In genomic region chr11:120520498-120520897, GRCm38 (mm10) we compare ENCODE assay signal across 18 mouse cellular contexts. TPM values are rescaled to one million over a fixed set of nuclear protein-coding genes. Genes with fewer than 3 reads are reported as not detected.
DNase-seq lines count a peak whose midpoint lies in the region; ATAC-seq and TF ChIP-seq lines count a peak whose summit lies in the region.
"Had no signal": no experiment of that assay in that cellular context is flagged by ENCODE, and none has a peak within 500 bp of the region (broad histone marks: within the 10 kb centered on the region; RNA-seq: fewer than 3 reads in every experiment).

No protein-coding gene starts in this region.

- H3K27me3 ChIP-seq in heart, adult 2 months (ENCODE audit: control insufficient read depth, insufficient read depth, low read length): no peaks in the 10 kb centered on the region
- no peaks in the 10 kb centered on the region for H3K27me3 ChIP-seq in lung, postnatal 0 days (replicated peaks; ENCODE audit: insufficient read depth, low read length)
- H3K27me3 ChIP-seq in liver, embryonic 14.5 days (ENCODE audit: control insufficient read depth, insufficient read depth, low read length): no peaks in the 10 kb centered on the region
- H3K27me3 ChIP-seq: forebrain, embryonic 15.5 days; limb, embryonic 12.5 days; stomach, embryonic 15.5 days had no signal

- peaks cover 3% of the 10 kb centered on the region; the same call in 1 of the 2 replicates for H3K36me3 ChIP-seq in heart, adult 2 months (ENCODE audit: control insufficient read depth, insufficient read depth, low read length)
- no peaks in the 10 kb centered on the region for H3K36me3 ChIP-seq in lung, postnatal 0 days (ENCODE audit: insufficient read depth, low read length)
- H3K36me3 ChIP-seq in liver, embryonic 14.5 days (replicated peaks; ENCODE audit: control insufficient read depth, insufficient read depth, low read depth): no peaks in the 10 kb centered on the region
- H3K36me3 ChIP-seq: forebrain, embryonic 15.5 days; limb, embryonic 12.5 days; stomach, embryonic 15.5 days had no signal

- peak overlapping the region; percentile 89 for H3K27ac ChIP-seq in heart, adult 2 months
- peak overlapping the region; percentile 81 for H3K27ac ChIP-seq in lung, postnatal 0 days (ENCODE audit: low read length)
- peak overlapping the region; percentile 3 for H3K27ac ChIP-seq in liver, embryonic 14.5 days
- H3K27ac ChIP-seq: forebrain, embryonic 15.5 days; limb, embryonic 12.5 days had no signal

- TF ChIP-seq CTCF in heart, adult 2 months (IDR thresholded peaks at IDR 0.05): no peak
- no peak for TF ChIP-seq CTCF in lung, postnatal 0 days (IDR thresholded peaks at IDR 0.05)
- no peak for TF ChIP-seq CTCF in liver, embryonic 14.5 days (IDR thresholded peaks at IDR 0.05; ENCODE audit: low read depth)

- TF ChIP-seq EP300 in heart, adult 2 months (IDR thresholded peaks at IDR 0.05; ENCODE audit: insufficient read depth, low read depth, low read length): no peak
- TF ChIP-seq EP300 in lung, postnatal 0 days (IDR thresholded peaks at IDR 0.05): no peak
- TF ChIP-seq EP300 in liver, embryonic 14.5 days (IDR thresholded peaks at IDR 0.05; ENCODE audit: low read depth): no peak

- intact Hi-C loops in heart, adult 2 months (cut with DNase I): loop anchor here (2.0 kb wide), 1 partner anchor 18 kb away; no protein-coding TSS in a partner anchor

- DNase-seq in heart, adult 2 months: no peak
- no peak for DNase-seq in heart, adult 18-20 months
- no peak for DNase-seq in lung, postnatal 0 days (ENCODE audit: low spot score)
- DNase-seq in lung, postnatal 4 days: no peak
- DNase-seq in liver, embryonic 14.5 days (ENCODE audit: low read depth in 3 of 3, low spot score in 3 of 3): no peak
- DNase-seq in adrenal gland, postnatal 36 days: no peak
- DNase-seq in thymus, postnatal 36 days: no peak
- DNase-seq: spleen, adult 18-20 months; thymus, postnatal 4 days had no signal

- H3K9ac ChIP-seq in heart, adult 2 months (ENCODE audit: low read depth, low read length): 0 out of 2 replicates have a peak overlapping the region, but pooled peaks have one; percentile 15
- no peak overlapping the region for H3K9ac ChIP-seq in lung, postnatal 0 days (replicated peaks; ENCODE audit: low read depth)
- peak overlapping the region; percentile 1; the same call in 1 of the 2 replicates for H3K9ac ChIP-seq in liver, embryonic 14.5 days (replicated peaks)
- H3K9ac ChIP-seq: forebrain, embryonic 15.5 days; limb, embryonic 12.5 days; stomach, embryonic 15.5 days had no signal

- peaks cover 14% of the 10 kb centered on the region for H3K4me1 ChIP-seq in heart, adult 2 months (ENCODE audit: control insufficient read depth, insufficient read depth, low read length)
- H3K4me1 ChIP-seq in lung, postnatal 0 days (ENCODE audit: insufficient read depth, low read depth, low read length): peaks cover 12% of the 10 kb centered on the region
- H3K4me1 ChIP-seq in liver, embryonic 14.5 days (replicated peaks; ENCODE audit: control insufficient read depth in 2 of 2, insufficient read depth in 2 of 2, low read length in 1 of 2): peaks cover 12 to 28% of the 10 kb centered on the region in 2 experiments
- H3K4me1 ChIP-seq: forebrain, embryonic 15.5 days had no signal

- H3K4me3 ChIP-seq in heart, adult 2 months: no peak overlapping the region
- H3K4me3 ChIP-seq in lung, postnatal 0 days (ENCODE audit: low read depth, low read length): no peak overlapping the region
- H3K4me3 ChIP-seq in liver, embryonic 14.5 days (ENCODE audit: insufficient read depth in 1 of 2, low read depth in 2 of 2, low read length in 2 of 2): no peak overlapping the region
- H3K4me3 ChIP-seq: forebrain, embryonic 15.5 days; limb, embryonic 12.5 days; stomach, embryonic 15.5 days had no signal

- H3K9me3 ChIP-seq in lung, postnatal 0 days (ENCODE audit: low read length): no peaks in the 10 kb centered on the region
- no peaks in the 10 kb centered on the region for H3K9me3 ChIP-seq in liver, embryonic 14.5 days (ENCODE audit: control insufficient read depth, low read length)
- H3K9me3 ChIP-seq: forebrain, embryonic 15.5 days; limb, embryonic 12.5 days; stomach, embryonic 15.5 days had no signal

- TF ChIP-seq POLR2A in heart, adult 2 months (IDR thresholded peaks at IDR 0.05; ENCODE audit: insufficient read depth, low read depth, low read length): no peak

- H3K79me2 ChIP-seq in heart, adult 2 months (replicated peaks; ENCODE audit: control insufficient read depth, insufficient read depth, low read length): no peaks in the 10 kb centered on the region

- 65% methylated on average over 9 of the region's 9 CpGs for WGBS in heart, adult 2 months
- WGBS in lung, postnatal 0 days: 67% methylated on average over 9 of the region's 9 CpGs
- 55% methylated on average over 9 of the region's 9 CpGs for WGBS in liver, embryonic 14.5 days (ENCODE audit: insufficient replicate concordance)

- H3K4me2 ChIP-seq in lung, postnatal 0 days (replicated peaks; ENCODE audit: low read depth, low read length): no peak overlapping the region
- H3K4me2 ChIP-seq in liver, embryonic 14.5 days (ENCODE audit: low read depth): 0 out of 2 replicates have a peak overlapping the region, but pooled peaks have one; percentile 5
- H3K4me2 ChIP-seq: forebrain, embryonic 15.5 days; midbrain, embryonic 11.5 days had no signal

- 0 out of 2 replicates have a peak, but pooled peaks have one; percentile 1 for ATAC-seq in lung, postnatal 0 days
- ATAC-seq in liver, embryonic 14.5 days (ENCODE audit: insufficient read depth): peak; percentile 29; the same call in 1 of the 2 replicates
- ATAC-seq: forebrain, embryonic 15.5 days had no signal

RNA-seq across cellular contexts. Expression of gene Gcgr, which starts 10.0 kb away (rescaled TPM):
- total RNA-seq in heart, adult 2 months (2021): under 1 TPM; 0.68 to 0.73 TPM
- polyA plus RNA-seq in heart, adult 2 months (2012; rRNA removed): 2.1 and 2.3 TPM in 2 replicates
- under 1 TPM; 0.93 to 0.94 TPM for total RNA-seq in heart, adult 18-20 months (2021)
- 0.61 and 0.76 TPM in 2 replicates for polyA plus RNA-seq in lung, postnatal 0 days (2015; fragmentation: Nextera tagmentation; extraction: Ambion mirVana)
- polyA plus RNA-seq in liver, embryonic 14.5 days (2012; rRNA removed): 19.8 and 22.8 TPM in 2 replicates
- polyA plus RNA-seq in liver, embryonic 14.5 days (2014; fragmentation: Nextera tagmentation; extraction: Ambion mirVana): 11.6 and 13.4 TPM in 2 replicates
- 1 to 10 TPM in 1 of 2 experiments, under 1 TPM in 1; 0.86 to 1.9 TPM for total RNA-seq in adrenal gland, postnatal 36 days (2021)
- total RNA-seq: hematopoietic stem cell, adult 5-6 weeks; layer of hippocampus, adult 18-20 months had no signal
- polyA plus RNA-seq: C2C12; midbrain, embryonic 11.5 days had no signal

RNA-seq across cellular contexts. Expression of gene Slc25a10, which starts 28.9 kb away (rescaled TPM):
- total RNA-seq in heart, adult 2 months (2021): 10 to 100 TPM; 14.1 to 14.6 TPM
- 32.6 and 40.9 TPM in 2 replicates for polyA plus RNA-seq in heart, adult 2 months (2012; rRNA removed)
- total RNA-seq in heart, adult 18-20 months (2021): 10 to 100 TPM; 15.4 to 15.9 TPM
- 75.4 and 83.4 TPM in 2 replicates for polyA plus RNA-seq in lung, postnatal 0 days (2015; fragmentation: Nextera tagmentation; extraction: Ambion mirVana)
- 31.5 and 37.4 TPM in 2 replicates for polyA plus RNA-seq in liver, embryonic 14.5 days (2012; rRNA removed)
- polyA plus RNA-seq in liver, embryonic 14.5 days (2014; fragmentation: Nextera tagmentation; extraction: Ambion mirVana): 35.1 and 38.2 TPM in 2 replicates
- 100 to 1,000 TPM; 105 to 115 TPM for total RNA-seq in adrenal gland, postnatal 36 days (2021)

RNA-seq across cellular contexts. Expression of gene Mcrip1, which starts 29.0 kb away (rescaled TPM):
- 10 to 100 TPM; 38.5 to 43.9 TPM for total RNA-seq in heart, adult 2 months (2021)
- 84.9 and 97.4 TPM in 2 replicates for polyA plus RNA-seq in heart, adult 2 months (2012; rRNA removed)
- total RNA-seq in heart, adult 18-20 months (2021): 10 to 100 TPM; 39.1 to 44.1 TPM
- 209 and 215 TPM in 2 replicates for polyA plus RNA-seq in lung, postnatal 0 days (2015; fragmentation: Nextera tagmentation; extraction: Ambion mirVana)
- polyA plus RNA-seq in liver, embryonic 14.5 days (2012; rRNA removed): 30.0 and 36.2 TPM in 2 replicates
- polyA plus RNA-seq in liver, embryonic 14.5 days (2014; fragmentation: Nextera tagmentation; extraction: Ambion mirVana): 41.3 and 43.6 TPM in 2 replicates
- total RNA-seq in adrenal gland, postnatal 36 days (2021): 10 to 100 TPM; 58.0 to 73.4 TPM

RNA-seq across cellular contexts. Expression of gene Ppp1r27, which starts 30.4 kb away (rescaled TPM):
- under 1 TPM in 1 of 2 experiments, not detected in 1; 0.34 TPM for total RNA-seq in heart, adult 2 months (2021)
- polyA plus RNA-seq in heart, adult 2 months (2012; rRNA removed): 0.64 and 0.96 TPM in 2 replicates
- total RNA-seq in heart, adult 18-20 months (2021): under 1 TPM in 1 of 2 experiments, not detected in 1; 0.35 TPM
- polyA plus RNA-seq in lung, postnatal 0 days (2015; fragmentation: Nextera tagmentation; extraction: Ambion mirVana): not detected in 2 replicates
- not detected in 2 replicates for polyA plus RNA-seq in liver, embryonic 14.5 days (2012; rRNA removed)
- not detected in 2 replicates for polyA plus RNA-seq in liver, embryonic 14.5 days (2014; fragmentation: Nextera tagmentation; extraction: Ambion mirVana)
- total RNA-seq in adrenal gland, postnatal 36 days (2021): 1 to 10 TPM in 1 of 2 experiments, under 1 TPM in 1; 0.56 to 1.3 TPM
- total RNA-seq: ES-E14; hematopoietic stem cell, adult 5-6 weeks; layer of hippocampus, adult 18-20 months; left cerebral cortex, adult 18-20 months had no signal
- polyA plus RNA-seq: limb, embryonic 12.5 days; midbrain, embryonic 11.5 days; stomach, embryonic 15.5 days had no signal

RNA-seq across cellular contexts. Expression of gene Mrpl12, which starts 36.1 kb away (rescaled TPM):
- 100 to 1,000 TPM; 207 to 232 TPM for total RNA-seq in heart, adult 2 months (2021)
- 199 and 200 TPM in 2 replicates for polyA plus RNA-seq in heart, adult 2 months (2012; rRNA removed)
- total RNA-seq in heart, adult 18-20 months (2021): 100 to 1,000 TPM; 245 to 267 TPM
- 60.6 and 67.7 TPM in 2 replicates for polyA plus RNA-seq in lung, postnatal 0 days (2015; fragmentation: Nextera tagmentation; extraction: Ambion mirVana)
- polyA plus RNA-seq in liver, embryonic 14.5 days (2012; rRNA removed): 64.2 and 78.4 TPM in 2 replicates
- 127 and 130 TPM in 2 replicates for polyA plus RNA-seq in liver, embryonic 14.5 days (2014; fragmentation: Nextera tagmentation; extraction: Ambion mirVana)
- 100 to 1,000 TPM; 110 to 111 TPM for total RNA-seq in adrenal gland, postnatal 36 days (2021)

Comparison
In these comparisons a context has a peak if more than half of its experiments do, and no peak if none do; other contexts are left out.
1. H3K27ac ChIP-seq: peak in every context shown above with its lines; median percentile 89 in heart, adult 2 months; 81 in lung, postnatal 0 days; 3 in liver, embryonic 14.5 days.
2. RNA of gene Slc25a10, which starts 28.9 kb away (total RNA-seq): 105 to 115 TPM in adrenal gland, postnatal 36 days; 15.4 to 15.9 TPM in heart, adult 18-20 months and 14.1 to 14.6 TPM in heart, adult 2 months; every median in the first group is over 4 times any median in the second.